Mouse (Mus musculus): ENCODE results near the gene Psd.

Psd gene

DNA sequence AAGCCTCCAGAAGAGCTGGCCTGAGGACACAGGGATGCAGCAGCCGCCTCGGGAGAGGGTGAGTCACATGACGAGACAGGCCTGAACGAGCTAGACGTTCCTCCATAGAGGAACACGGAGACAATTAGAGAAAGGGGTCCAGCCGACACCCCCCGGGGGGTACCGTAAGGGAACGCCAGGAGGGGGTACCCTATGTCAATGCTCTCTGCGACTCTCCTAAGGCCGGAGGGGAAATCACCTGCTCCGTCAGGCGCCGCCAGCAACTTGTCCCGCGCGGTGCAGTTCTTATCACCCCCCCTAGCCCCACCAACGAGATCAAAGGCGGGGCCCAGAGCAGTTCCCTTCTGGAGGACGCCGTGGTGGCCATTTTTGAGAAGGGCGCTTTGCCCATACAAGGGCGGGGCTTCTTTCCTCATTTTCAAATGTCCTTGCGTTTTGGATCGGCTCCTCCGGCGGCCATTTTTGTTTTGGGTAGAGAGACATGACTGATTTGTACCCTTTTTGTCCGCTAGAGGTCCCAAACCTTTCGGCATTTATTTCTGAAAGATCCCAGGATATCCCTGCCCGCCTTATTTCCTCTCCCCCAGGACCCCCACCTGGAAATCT lies 11.5 kb upstream of the Psd start, which contains the start of gene Cuedc2:
TSS of gene Cuedc2 (minus strand) at position 372 of the 606 bp plus-strand sequence.
- DNase-seq, result peak; percentile 100

DNA sequence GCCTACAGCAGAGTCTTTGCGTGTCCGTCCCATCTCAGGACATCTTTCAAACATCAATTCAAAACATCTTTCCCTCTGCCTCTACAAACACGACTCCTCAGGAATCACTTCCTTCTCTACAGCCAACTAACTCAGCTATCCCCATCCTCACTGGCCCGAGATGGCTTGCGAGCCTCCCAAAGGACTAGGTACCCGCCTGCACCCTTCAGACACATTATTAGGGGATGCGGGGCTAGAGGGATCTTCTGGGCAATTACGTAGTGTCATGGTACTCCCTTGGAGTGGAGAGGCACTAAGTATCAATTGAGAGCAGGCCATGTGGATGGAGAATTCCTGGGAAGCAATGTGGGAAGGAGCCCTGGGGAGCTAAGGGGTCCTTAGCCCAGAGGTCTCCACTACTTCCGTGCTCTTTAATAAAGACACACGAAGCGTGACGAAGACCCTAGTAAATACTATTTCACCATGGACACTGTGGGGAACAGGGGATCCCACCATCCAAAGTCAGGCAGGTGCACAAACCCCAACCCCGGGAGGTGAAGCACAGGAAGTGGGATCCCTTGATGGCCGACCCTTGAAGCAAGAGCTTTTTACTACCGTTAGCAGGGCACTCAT lies 10.9 kb upstream of the Psd start:
- DNase-seq, result no peak

DNA sequence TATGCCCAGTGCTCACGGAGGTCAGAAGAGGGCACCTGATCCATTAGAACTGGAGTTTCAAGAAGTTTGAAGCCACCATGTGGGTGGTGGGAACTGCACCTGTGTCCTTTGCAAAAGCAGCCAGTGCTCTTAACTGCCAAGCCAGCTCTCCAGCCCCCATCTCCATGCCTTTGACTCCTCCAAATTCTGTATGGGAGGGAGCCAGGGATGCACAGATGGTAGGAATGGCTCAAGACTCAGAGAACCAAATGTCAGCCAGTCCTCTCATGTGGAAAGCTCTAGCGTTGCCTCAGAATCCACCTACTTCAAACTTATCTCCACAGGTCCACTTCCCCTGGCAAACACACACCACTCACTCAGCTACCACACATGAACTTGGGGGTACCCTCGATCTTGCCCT lies 7.0 kb upstream of the Psd start:
- no peak for DNase-seq

DNA sequence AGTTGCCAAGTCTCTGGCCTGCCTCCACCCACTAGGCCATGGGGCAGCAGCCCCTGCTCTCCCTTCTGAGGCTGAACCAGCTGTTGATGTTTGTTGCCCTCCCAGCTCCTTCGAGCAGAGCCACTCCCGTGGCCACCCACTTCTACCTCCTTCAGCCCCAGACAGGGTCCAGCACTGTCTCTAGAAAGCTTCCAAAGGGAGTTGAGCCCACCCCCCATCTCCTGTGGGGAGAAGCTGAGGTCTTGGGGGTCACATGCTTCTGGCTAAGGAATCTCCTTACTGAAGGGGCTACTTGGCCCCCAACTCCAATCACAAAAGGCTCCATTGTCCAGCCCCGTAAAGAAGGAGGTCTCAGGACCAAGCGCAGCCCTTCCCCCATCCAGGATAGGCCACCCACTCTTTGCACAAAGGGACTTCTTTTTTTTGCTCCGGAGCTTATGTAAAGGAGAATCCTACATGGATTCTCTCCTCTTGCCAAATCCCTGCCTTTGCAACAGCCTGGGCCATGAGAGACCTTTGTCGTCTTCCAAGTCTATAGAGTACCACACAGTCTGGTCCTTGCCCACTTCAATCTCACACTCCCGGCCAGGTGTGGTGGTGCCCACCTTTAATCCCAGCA lies 5.9 kb upstream of the Psd start:
- DNase-seq, result no peak

DNA sequence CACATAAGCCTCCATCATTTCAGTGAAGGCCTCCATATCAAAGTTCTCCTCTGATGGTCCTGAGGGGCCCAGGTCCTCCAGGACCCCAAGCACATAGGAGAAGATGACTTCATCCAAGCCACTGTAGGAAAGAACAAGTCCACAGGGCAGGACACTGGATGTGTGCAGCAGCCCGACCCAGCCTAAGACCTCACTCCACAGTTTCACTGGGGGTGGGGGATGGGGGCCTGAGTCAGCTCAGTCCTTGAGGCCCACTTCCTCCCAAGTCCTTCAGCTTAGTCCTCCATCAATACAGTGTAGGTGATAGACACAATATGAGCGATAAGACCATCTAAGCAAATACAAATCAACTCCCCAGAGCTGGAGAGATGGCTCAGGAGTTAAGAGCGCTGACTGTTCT lies 5.0 kb upstream of the Psd start:
- DNase-seq, result no peak

DNA sequence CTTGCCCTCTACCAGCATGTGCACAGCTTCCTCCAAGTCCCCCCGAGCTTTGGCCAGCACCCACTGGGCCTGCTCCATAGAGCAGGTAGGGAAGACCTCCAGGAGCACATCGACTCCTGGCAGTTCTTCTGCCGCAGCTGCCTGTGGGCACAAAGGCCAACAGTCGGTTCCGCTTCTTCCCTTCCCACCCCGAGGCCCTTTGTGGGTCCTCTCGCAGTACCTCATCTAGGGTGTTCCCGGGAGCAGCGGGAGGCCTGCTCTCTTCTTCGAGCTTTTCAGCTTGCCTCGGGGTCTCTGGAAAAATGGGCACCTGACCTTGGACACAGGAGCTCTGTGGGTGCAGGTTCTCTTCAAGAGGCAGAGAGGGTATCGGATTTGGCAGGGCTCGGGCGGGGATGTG lies 4.4 kb upstream of the Psd start:
- DNase-seq, result no peak

DNA sequence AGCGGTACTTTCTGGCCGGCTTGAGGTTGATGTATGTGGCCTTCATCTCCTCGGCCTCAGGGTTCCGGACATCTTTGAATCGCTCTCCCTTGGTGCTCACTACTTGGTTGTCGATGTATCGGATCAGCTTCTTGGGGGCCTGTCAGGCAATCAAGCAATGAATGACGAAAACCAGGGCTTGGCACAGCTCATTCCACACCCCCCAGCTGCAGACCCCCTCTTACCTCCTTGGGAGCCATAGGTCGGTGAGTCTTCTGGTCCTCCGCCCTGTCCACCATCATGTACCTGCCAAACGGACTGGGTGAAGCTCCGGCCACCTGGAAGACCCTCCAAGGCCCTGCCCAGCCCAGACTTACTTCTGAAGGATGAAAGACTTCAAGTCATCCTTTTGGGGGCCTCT lies 3.7 kb upstream of the Psd start:
- no peak for DNase-seq

DNA sequence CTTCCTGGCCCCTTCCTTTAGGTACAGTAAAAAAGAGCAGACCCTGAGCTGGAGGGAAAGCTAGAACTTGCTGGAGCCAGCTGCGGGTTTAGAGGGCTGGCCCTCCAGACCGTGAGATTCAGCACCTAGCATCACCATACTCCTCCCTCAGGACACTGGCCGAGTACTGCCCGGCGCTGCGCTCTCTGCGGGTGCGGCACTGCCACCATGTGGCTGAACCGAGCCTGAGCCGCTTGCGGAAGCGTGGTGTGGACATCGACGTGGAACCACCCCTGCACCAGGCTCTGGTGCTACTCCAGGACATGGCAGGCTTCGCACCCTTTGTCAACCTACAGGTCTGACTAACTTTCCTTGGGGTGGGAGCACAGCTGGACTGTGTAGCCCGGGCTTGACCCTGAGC lies 3.0 kb upstream of the Psd start:
- DNase-seq, result peak; percentile 93

DNA sequence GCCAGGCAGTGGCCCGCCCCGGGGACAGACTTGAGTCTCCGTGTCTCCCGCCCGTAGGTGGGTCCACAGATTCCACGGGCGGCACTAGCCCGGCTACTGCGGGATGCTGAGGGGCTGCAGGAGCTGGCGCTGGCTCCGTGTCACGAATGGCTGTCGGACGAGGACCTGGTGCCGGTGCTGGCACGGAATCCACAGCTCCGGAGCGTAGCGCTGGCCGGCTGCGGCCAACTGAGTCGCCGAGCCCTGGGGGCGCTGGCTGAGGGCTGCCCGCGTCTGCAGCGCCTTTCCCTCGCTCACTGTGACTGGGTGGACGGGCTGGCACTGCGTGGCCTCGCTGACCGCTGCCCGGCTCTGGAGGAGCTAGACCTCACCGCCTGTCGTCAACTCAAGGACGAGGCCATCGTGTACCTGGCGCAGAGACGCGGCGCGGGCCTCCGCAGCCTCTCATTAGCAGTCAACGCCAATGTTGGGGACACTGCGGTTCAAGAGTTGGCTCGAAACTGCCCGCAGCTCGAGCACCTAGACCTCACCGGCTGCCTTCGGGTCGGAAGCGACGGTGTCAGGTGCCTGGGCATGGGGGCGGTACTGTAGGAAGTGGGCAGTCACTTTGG lies 2.2 kb upstream of the Psd start:
- DNase-seq, result peak; percentile 56

DNA sequence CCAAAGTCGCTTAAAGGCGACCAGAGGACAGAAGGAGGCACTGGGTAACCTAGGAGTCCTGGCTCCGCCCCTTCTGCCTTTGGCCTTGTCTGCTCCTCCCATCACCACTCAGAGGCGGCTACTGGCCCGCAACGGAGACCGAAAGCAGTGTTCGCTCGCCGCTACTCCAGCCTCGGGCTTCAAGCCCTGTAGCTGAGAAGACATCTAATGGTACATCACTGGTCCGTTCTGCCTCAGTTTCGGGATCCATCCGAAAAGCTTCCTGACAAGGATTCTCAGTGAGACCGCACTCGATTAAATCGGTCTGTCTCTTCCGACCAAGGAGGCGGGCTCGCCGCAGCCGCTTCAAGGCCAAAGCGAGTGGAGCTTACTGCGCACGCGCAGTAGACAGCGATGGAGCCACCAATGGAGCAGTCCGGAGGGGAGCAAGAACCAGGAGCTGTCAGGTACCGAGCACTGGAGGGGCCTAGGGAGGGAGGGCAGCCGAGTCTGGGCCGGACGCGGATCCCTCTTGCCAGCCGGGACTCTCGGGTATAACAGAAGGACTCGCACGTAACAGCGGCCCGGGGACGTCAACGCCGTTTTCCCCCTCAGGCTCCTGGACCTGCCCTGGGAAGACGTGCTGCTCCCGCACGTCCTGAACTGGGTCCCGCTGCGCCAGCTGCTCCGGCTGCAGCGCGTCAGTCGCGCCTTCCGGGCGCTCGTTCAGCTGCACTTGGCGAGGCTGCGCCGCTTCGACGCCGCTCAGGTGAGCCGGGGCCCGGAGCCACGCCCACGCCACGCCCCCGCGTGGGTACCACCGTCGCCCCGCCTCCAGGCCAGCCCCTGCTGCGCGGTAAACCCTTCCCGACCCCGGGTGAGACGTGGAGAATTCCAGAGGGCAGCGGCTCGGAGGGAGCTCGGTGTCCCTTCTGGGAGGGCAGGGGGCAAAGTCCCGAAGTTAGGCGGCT lies 1.4 kb upstream of the Psd start, which contains the start of gene Fbxl15:
TSS of gene Fbxl15 (plus strand) at position 104 of the 950 bp plus-strand sequence.
- DNase-seq, result peak; percentile 99

DNA sequence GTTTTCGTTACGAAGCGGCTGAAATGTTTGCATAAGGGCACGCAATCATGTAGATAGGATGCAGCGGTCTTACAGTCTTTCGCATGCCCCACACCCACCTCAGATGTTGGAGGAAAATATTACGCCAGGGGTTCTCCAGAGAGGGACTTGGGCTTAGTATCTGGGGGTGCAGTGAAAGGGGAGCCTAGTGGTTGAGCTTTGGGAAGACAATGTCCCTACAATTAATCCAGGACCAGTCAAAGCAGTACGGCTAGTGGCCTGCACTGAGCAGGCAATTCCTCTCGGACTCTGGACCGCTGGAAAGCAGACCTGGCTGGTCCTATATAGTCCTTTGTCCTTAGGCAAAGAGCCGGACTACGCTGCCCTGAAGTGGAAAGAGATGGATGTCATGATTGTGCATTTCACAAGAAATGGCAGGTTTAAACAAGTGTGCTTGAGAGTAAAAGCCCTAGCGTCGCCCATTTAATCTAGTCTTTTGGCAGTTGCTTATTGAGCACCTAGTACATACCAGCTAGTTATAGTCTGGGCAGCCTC lies 642 bp upstream of the Psd start:
- DNase-seq, result no peak

DNA sequence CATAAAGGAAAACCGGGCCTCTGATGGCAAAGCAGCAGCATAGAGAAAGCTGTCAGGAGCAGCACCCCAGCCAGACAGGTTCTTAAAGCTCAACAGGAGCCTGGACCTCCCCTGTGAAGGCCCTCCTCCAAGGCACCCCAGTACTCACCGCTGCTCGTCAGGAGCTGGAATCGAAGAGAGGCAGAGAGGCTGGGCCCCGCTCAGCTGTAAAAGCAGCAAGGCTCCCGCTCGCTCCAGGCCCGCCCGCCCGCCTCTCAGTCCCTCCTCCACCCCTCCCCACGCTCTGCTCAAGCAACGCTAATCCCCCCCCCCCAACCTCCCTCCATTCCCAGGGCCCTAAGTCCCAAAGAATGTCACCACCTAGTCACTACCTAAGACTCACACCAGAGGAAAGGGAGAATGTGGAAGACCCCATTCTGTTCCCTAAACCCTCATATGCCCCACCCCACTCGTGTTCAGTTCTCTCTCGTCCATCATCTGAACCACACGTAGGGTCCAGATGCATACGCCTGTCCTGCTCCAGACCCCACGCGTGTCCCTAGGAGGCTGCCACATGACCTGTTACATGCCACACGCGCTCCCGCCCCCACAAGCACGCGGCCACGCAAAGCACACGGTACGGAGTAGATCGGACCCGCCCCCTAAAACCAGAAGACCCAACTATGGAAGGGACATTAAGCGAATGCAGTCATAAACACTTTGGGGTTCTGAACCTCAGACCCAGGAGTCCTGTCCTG lies 769 bp downstream of the Psd start:
- no peak for DNase-seq

DNA sequence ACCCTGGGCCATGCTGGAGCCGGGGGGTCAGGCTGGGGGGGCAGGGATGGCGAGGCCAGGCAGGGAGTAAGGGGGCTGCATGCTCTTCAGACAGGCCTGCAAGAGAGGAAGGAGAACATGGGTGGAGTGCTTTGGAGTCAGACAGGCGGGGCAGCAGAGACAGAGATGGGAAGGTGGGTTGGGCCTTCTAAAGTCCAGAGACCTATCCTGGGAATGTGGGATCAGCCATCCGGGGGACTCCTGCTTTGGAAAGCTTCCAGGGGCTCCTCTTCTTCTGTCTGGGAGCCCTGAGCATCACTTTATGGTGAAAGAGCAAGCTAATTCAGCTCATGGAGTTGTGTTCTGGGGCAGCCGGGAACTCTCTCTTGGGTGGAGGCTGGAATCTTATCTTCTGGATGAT lies 2.0 kb downstream of the Psd start:
- no peak for DNase-seq

DNA sequence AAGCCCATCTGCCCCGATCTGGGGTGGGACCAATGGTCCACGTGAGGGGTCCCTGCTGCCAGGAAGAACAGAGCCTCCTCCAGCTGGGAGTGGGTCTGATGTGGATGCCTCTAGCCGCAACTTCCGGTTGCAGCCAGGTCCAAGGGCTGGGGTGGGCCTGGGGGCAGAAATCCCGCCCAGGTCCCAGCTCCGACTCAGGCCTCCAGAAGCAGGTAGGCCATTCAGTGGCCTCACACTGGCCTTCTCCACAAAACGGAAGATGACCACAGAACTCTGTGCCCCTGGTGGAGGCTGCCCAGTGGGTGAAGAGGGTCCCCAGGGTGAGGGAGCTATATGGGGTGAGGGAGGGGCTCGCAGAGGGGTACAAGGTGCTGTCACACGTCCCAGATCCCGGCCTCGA lies 2.6 kb downstream of the Psd start:
- DNase-seq, result no peak

DNA sequence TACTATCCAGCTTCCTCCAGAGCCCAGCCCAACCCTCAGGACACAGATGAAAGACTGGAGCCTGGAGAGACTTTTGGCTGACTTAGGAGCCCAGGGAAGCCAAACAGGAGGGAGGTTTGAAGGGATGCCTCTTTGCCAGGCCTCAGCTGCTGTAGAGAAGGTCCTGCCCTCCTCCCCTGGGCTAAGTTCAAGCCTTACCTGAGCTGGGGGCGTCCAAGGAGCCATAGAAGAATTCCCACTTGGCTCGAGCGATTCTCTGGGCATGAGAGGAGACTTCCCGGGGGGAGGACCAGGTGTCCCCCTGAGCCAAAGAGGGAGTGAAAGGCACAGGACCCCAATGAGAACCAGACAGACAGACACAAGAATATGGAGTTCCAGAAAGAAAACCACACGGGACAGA lies 3.2 kb downstream of the Psd start:
- DNase-seq, result no peak

DNA sequence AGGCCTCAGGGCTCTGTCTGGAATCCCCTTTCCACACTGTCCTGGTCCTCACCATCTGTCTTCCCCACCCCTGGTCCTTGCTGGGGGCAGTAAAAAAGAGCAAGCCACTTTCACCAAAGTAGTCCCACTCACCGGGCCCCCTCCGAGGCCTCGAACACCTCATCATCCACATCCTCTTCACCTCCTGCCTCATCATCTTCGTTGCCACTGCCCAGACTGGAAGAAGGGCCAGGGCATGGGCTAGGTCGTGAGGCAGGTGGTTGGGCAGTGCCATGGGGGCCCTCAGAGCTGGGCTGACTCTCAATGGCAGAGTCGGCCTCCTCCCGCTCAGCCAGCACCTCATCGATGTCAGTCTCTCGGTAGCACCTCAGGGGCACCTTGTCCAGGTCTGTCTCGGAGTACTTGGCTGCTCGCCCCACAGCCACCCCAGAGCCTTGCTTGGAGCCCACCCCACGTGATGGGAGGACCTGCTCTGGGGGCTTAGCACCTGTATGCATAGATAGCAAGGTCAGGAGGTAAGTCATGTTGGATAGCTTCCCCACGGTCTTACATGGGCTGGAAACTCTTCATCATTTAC lies 3.9 kb downstream of the Psd start:
- DNase-seq, result no peak

DNA sequence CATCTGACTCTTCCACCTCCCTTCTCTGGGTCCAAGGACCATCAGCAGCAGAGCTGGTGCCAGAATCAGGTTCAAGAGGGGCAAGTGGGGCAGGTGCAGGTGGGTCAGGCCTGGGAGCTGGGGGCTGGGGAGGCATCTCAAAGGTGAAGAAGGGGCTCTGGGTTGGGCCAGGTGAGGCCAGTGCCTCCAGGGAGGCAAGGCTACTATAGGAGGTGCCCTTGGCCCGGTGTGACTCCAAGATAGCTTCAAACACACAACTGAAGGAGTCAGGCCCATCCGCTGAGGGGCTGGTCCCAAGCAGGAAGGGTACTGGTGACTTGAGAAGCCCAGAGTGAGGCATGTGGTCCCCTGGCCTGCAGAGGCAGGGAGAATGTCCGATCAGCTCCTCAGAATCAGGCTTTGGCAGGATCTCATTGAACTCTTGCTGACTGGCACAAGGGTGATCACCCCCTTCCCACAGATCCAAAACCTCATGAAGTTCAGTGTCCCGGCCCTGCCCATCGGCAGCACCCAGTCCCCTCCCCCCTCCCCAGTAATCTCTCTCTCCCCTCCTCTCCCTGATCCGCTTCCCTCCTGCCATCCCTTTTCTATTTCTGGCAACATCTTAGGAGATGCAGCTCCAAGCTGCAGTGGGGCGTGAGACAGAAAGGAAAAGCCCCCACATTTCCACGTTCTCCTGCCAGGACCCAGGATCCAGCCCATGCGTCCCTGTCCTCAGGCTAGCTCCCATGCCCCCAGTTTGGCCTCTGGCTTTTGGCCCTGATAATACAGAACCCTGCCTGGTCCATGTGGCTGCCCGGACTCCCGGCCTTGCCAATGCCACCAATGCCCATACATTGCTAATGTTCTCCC lies 4.6 kb downstream of the Psd start:
- DNase-seq, result no peak

DNA sequence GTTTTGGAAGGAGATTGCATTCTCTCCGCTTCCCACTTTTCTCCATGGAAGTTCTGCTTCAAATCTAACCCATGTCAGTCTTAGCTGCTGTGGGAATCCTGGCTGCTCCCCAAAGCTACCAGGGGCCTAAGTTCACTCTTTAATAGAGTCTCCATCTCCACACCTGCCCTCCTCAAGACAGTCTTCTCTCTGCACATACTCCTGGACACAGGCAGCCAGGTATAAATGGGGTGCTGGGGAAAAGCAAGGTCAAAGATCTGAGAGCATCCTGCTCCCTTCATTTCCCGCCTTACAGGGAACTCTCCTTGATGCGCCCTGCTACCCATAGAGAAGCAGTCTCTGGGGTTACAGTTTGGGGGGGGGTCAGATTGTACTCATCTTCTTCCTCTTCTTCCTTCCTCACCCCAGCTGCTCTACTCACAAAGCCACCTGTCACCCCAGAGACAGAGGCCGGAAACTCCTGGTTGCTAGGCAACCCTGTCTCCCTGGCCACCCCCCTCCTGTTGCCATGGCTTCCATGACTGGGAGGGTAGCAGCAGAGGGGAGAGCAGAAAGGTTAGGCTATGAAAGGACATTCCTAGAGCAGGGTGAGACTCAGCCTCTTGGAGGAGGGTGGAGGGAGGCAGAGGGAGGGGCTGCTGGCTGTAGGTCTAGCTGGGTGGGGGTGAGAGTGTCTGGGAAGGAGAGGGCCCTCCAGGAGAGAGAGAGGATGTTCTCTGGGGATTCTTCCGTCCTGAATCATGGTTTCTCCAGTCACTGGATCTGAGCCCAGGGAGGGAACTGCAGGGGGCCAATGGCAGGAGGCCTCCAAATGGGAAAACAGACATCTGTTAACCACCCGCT lies 5.6 kb downstream of the Psd start:
- DNase-seq, result no peak

DNA sequence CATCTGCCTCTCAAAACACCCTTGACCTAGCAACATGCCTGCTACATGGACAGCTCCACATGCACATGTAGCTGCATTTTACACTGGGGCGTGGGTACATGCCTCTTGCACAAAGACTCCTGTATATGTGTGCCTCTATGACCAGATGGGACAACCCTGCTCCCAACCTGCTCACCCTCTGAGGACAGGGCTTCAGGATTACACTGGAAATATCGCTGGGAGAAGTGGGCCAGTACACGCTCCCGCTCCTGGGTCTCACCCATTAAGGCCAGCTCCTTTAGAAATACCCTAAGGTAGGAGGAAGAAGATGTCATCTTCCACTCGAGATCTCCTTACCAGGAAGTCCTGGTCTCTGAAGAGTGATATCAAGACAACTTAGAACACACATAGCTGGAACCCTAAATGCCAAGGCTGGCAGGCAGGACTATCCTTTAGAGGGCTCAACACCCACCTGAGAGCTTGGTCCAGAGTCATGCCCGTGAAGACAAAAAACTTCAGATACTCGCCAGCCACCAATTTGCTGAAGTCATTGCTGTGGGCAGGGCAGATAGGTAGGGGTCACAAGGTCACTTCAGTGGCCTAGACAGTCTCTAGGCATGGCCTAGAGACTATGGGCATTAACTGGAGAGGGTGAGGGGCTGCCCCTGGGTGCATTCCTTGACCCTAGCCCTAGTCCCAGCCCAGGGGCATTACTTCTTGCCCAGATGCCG lies 6.7 kb downstream of the Psd start:
- DNase-seq, result no peak
